Mouse (Mus musculus) kidney, adult 2 months (tissue): ENCODE data around the gene Hcrtr2.

Experiments
- CTCF ChIP-seq: fragments of 200-500 bp; conservative IDR thresholded peaks from 2 replicates; pipeline ENCODE4 v1.5.1; 2011; ENCODE audit warnings: low read depth, mild to moderate bottlenecking, control low read depth, low read length, moderate library complexity, mixed read lengths; ENCODE audit not compliant: insufficient read depth, insufficient read length
- POLR2A ChIP-seq: fragments of 200-500 bp; IDR thresholded peaks from one replicate; pipeline ENCODE4 v1.6.1; 2011; ENCODE audit warnings: low read depth, low read length, control low read depth

- TF ChIP-seq POLR2A (no peak), CTCF (no peak)
Observed at GRCm38 (mm10) chr9:76313921-76314320, 9.7 kb downstream of the Hcrtr2 start.
